Mouse (Mus musculus): ENCODE results near the gene Hhex. TPM values are rescaled to one million over a fixed set of nuclear protein-coding genes. Genes with fewer than 3 reads are reported as not detected.

Hhex gene
- polyA plus RNA-seq, 1 experiment from 2014 or later, result 3.9 TPM

DNA sequence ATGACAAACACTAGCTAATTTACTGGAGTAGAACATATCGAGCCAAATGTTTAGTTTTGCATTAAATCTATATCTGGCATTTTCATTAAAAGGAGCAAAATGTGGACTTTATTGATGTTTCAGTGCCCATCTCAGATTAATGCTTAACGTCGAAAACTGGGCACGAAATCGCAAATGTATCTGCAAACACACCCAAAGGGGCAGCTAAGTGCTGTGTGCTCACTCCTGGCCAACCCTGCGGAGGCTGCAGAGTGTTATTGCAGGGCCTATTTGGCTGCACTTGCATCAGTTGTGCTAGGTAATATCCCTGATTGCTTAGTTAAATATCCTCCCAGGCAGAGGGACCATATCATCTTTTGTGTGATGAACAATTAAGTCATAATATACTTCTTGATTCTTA is 23.4 kb downstream of the Hhex start:
- Histone ChIP-seq H3K4me3 (ENCODE audit: low read depth, low read length) (no peak overlapping the region), H3K9ac (replicated peaks; ENCODE audit: low read length) (no peak overlapping the region), H3K4me1 (ENCODE audit: control insufficient read depth, insufficient read depth, low read length) (no peaks in the 10 kb centered on the region), H3K9me3 (replicated peaks; ENCODE audit: control insufficient read depth, low read length) (no peaks in the 10 kb centered on the region), H3K4me2 (ENCODE audit: low read depth, low read length) (no peak overlapping the region), H3K27me3 (ENCODE audit: control insufficient read depth, insufficient read depth, low read length) (no peaks in the 10 kb centered on the region), H3K36me3 (replicated peaks; ENCODE audit: control insufficient read depth, insufficient read depth, low read depth, low read length) (no peaks in the 10 kb centered on the region), H3K27ac (replicated peaks; ENCODE audit: low read depth, low read length) (no peak overlapping the region)
- ATAC-seq (replicated peaks; ENCODE audit: insufficient number of reproducible peaks, low FRiP score, low TSS enrichment, low read depth) (no peak), DNase-seq (ENCODE audit: low spot score) (no peak)
- WGBS, result 84% methylated on average over 6 of the region's 6 CpGs

DNA sequence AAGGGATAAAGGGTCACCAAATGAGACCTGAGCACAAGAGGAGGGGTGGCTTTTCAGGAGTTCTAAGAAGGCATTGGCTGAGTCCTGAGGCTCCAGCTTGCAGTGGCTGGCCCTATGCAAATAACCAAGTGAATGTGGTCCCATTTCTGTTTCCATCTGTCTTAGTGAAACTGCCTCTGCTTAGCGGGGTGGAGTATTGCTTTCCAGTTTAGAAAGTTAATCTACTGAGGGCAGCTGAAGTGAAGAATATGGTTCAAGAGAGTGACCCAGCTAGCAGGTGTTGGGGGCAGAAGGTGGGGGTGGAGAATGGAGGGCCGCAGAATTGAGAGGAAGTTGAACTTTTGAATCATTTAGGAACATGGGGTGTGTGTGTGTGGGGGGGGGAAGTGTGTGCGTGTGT is 31.8 kb downstream of the Hhex start:
- Histone ChIP-seq H3K9me3 (replicated peaks; ENCODE audit: control insufficient read depth, low read length) (no peaks in the 10 kb centered on the region), H3K4me1 (ENCODE audit: control insufficient read depth, insufficient read depth, low read length) (no peaks in the 10 kb centered on the region), H3K27me3 (ENCODE audit: control insufficient read depth, insufficient read depth, low read length) (no peaks in the 10 kb centered on the region), H3K9ac (replicated peaks; ENCODE audit: low read length) (no peak overlapping the region), H3K27ac (replicated peaks; ENCODE audit: low read depth, low read length) (no peak overlapping the region), H3K4me2 (ENCODE audit: low read depth, low read length) (no peak overlapping the region), H3K4me3 (ENCODE audit: low read depth, low read length) (no peak overlapping the region), H3K36me3 (replicated peaks; ENCODE audit: control insufficient read depth, insufficient read depth, low read depth, low read length) (no peaks in the 10 kb centered on the region)
- DNase-seq (ENCODE audit: low spot score) (no peak), ATAC-seq (replicated peaks; ENCODE audit: insufficient number of reproducible peaks, low FRiP score, low TSS enrichment, low read depth) (no peak)
- WGBS, result 91% methylated on average over 3 of the region's 3 CpGs

GRCm38 (mm10) chr19:37466978-37467377 is 32.4 kb downstream of the Hhex start:
- H3K9me3 ChIP-seq (replicated peaks; ENCODE audit: control insufficient read depth, low read length), result no peaks in the 10 kb centered on the region
- no peaks in the 10 kb centered on the region for H3K27me3 ChIP-seq (ENCODE audit: control insufficient read depth, insufficient read depth, low read length)
- H3K4me1 ChIP-seq (ENCODE audit: control insufficient read depth, insufficient read depth, low read length), result no peaks in the 10 kb centered on the region
- no peak overlapping the region for H3K4me2 ChIP-seq (ENCODE audit: low read depth, low read length)
- H3K9ac ChIP-seq (replicated peaks; ENCODE audit: low read length), result no peak overlapping the region
- DNase-seq (ENCODE audit: low spot score) (no peak), ATAC-seq (replicated peaks; ENCODE audit: insufficient number of reproducible peaks, low FRiP score, low TSS enrichment, low read depth) (no peak)
- no peak overlapping the region for H3K4me3 ChIP-seq (ENCODE audit: low read depth, low read length)
- WGBS, result 91% methylated on average over 5 of the region's 5 CpGs
- no peak overlapping the region for H3K27ac ChIP-seq (replicated peaks; ENCODE audit: low read depth, low read length)
- no peaks in the 10 kb centered on the region for H3K36me3 ChIP-seq (replicated peaks; ENCODE audit: control insufficient read depth, insufficient read depth, low read depth, low read length)

GRCm38 (mm10) chr19:37468841-37469566 is 34.4 kb downstream of the Hhex start:
- no peak overlapping the region for H3K27ac ChIP-seq (replicated peaks; ENCODE audit: low read depth, low read length)
- no peak for DNase-seq (ENCODE audit: low spot score)
- H3K9me3 ChIP-seq (replicated peaks; ENCODE audit: control insufficient read depth, low read length), result no peaks in the 10 kb centered on the region
- H3K4me3 ChIP-seq (ENCODE audit: low read depth, low read length), result no peak overlapping the region
- H3K4me1 ChIP-seq (ENCODE audit: control insufficient read depth, insufficient read depth, low read length), result no peaks in the 10 kb centered on the region
- no peaks in the 10 kb centered on the region for H3K27me3 ChIP-seq (ENCODE audit: control insufficient read depth, insufficient read depth, low read length)
- no peaks in the 10 kb centered on the region for H3K36me3 ChIP-seq (replicated peaks; ENCODE audit: control insufficient read depth, insufficient read depth, low read depth, low read length)
- 67% methylated on average over 6 of the region's 6 CpGs for whole genome bisulfite sequencing
- no peak for ATAC-seq (replicated peaks; ENCODE audit: insufficient number of reproducible peaks, low FRiP score, low TSS enrichment, low read depth)
- no peak overlapping the region for H3K9ac ChIP-seq (replicated peaks; ENCODE audit: low read length)
- H3K4me2 ChIP-seq (ENCODE audit: low read depth, low read length), result no peak overlapping the region

GRCm38 (mm10) chr19:37471680-37472079 is 37.1 kb downstream of the Hhex start:
- Histone ChIP-seq H3K4me3 (ENCODE audit: low read depth, low read length) (no peak overlapping the region), H3K9me3 (replicated peaks; ENCODE audit: control insufficient read depth, low read length) (no peaks in the 10 kb centered on the region), H3K4me2 (ENCODE audit: low read depth, low read length) (no peak overlapping the region), H3K27ac (replicated peaks; ENCODE audit: low read depth, low read length) (no peak overlapping the region), H3K4me1 (ENCODE audit: control insufficient read depth, insufficient read depth, low read length) (no peaks in the 10 kb centered on the region), H3K27me3 (ENCODE audit: control insufficient read depth, insufficient read depth, low read length) (no peaks in the 10 kb centered on the region), H3K36me3 (replicated peaks; ENCODE audit: control insufficient read depth, insufficient read depth, low read depth, low read length) (no peaks in the 10 kb centered on the region), H3K9ac (replicated peaks; ENCODE audit: low read length) (no peak overlapping the region)
- 91% methylated on average over 4 of the region's 4 CpGs for WGBS
- ATAC-seq (replicated peaks; ENCODE audit: insufficient number of reproducible peaks, low FRiP score, low TSS enrichment, low read depth) (no peak), DNase-seq (ENCODE audit: low spot score) (no peak)

GRCm38 (mm10) chr19:37472589-37472988 is 38.0 kb downstream of the Hhex start:
- WGBS, result 64% methylated on average over 3 of the region's 3 CpGs
- ATAC-seq (replicated peaks; ENCODE audit: insufficient number of reproducible peaks, low FRiP score, low TSS enrichment, low read depth), result no peak

GRCm38 (mm10) chr19:37481704-37482103 is 47.1 kb downstream of the Hhex start:
- no peaks in the 10 kb centered on the region for H3K9me3 ChIP-seq (replicated peaks; ENCODE audit: control insufficient read depth, low read length)
- no peak overlapping the region for H3K27ac ChIP-seq (replicated peaks; ENCODE audit: low read depth, low read length)
- H3K36me3 ChIP-seq (replicated peaks; ENCODE audit: control insufficient read depth, insufficient read depth, low read depth, low read length), result no peaks in the 10 kb centered on the region
- H3K4me1 ChIP-seq (ENCODE audit: control insufficient read depth, insufficient read depth, low read length), result no peaks in the 10 kb centered on the region
- WGBS, result 56% methylated on average over 8 of the region's 8 CpGs
- no peak for DNase-seq (ENCODE audit: low spot score)
- H3K4me2 ChIP-seq (ENCODE audit: low read depth, low read length), result no peak overlapping the region
- H3K4me3 ChIP-seq (ENCODE audit: low read depth, low read length), result no peak overlapping the region
- no peak for ATAC-seq (replicated peaks; ENCODE audit: insufficient number of reproducible peaks, low FRiP score, low TSS enrichment, low read depth)
- H3K9ac ChIP-seq (replicated peaks; ENCODE audit: low read length), result no peak overlapping the region
- H3K27me3 ChIP-seq (ENCODE audit: control insufficient read depth, insufficient read depth, low read length), result no peaks in the 10 kb centered on the region

More at GRCm38 (mm10) chr19:37472589-37472988, 38.0 kb downstream of the Hhex start:
- Histone ChIP-seq H3K4me1 (ENCODE audit: control insufficient read depth, insufficient read depth, low read length) (no peaks in the 10 kb centered on the region), H3K36me3 (replicated peaks; ENCODE audit: control insufficient read depth, insufficient read depth, low read depth, low read length) (no peaks in the 10 kb centered on the region), H3K27ac (replicated peaks; ENCODE audit: low read depth, low read length) (no peak overlapping the region), H3K4me2 (ENCODE audit: low read depth, low read length) (no peak overlapping the region), H3K9ac (replicated peaks; ENCODE audit: low read length) (no peak overlapping the region), H3K4me3 (ENCODE audit: low read depth, low read length) (no peak overlapping the region), H3K9me3 (replicated peaks; ENCODE audit: control insufficient read depth, low read length) (no peaks in the 10 kb centered on the region), H3K27me3 (ENCODE audit: control insufficient read depth, insufficient read depth, low read length) (no peaks in the 10 kb centered on the region)
- no peak for DNase-seq (ENCODE audit: low spot score)

- DNase-seq (ENCODE audit: low spot score) (no peak), ATAC-seq (replicated peaks; ENCODE audit: insufficient number of reproducible peaks, low FRiP score, low TSS enrichment, low read depth) (no peak)
- Histone ChIP-seq H3K27ac (replicated peaks; ENCODE audit: low read depth, low read length) (no peak overlapping the region), H3K4me3 (ENCODE audit: low read depth, low read length) (no peak overlapping the region), H3K27me3 (ENCODE audit: control insufficient read depth, insufficient read depth, low read length) (no peaks in the 10 kb centered on the region), H3K4me1 (ENCODE audit: control insufficient read depth, insufficient read depth, low read length) (no peaks in the 10 kb centered on the region), H3K4me2 (ENCODE audit: low read depth, low read length) (no peak overlapping the region), H3K9ac (replicated peaks; ENCODE audit: low read length) (no peak overlapping the region), H3K36me3 (replicated peaks; ENCODE audit: control insufficient read depth, insufficient read depth, low read depth, low read length) (no peaks in the 10 kb centered on the region), H3K9me3 (replicated peaks; ENCODE audit: control insufficient read depth, low read length) (no peaks in the 10 kb centered on the region)
- WGBS, result 86% methylated on average over 14 of the region's 14 CpGs
Measured at GRCm38 (mm10) chr19:37482556-37483187, 48.1 kb downstream of the Hhex start.

Measured in embryonic facial prominence, embryonic 11.5 days (tissue).